Mouse (Mus musculus) C2C12 (cell line): ENCODE data around the gene Lpin2.

ENCODE experiments used
- CTCF ChIP-seq: IDR thresholded peaks from one replicate; pipeline ENCODE4 v1.5.1; 2011; ENCODE audit not compliant: control insufficient read depth, insufficient read depth, insufficient read length
- MYOD1 ChIP-seq: IDR thresholded peaks from one replicate; pipeline ENCODE4 v1.6.1; 2011; ENCODE audit warnings: low read depth; ENCODE audit not compliant: control insufficient read depth, insufficient read length
- USF1 ChIP-seq: IDR thresholded peaks from one replicate; pipeline ENCODE4 v1.6.1; 2011; ENCODE audit warnings: low read depth, mild to moderate bottlenecking, control low read depth, moderate library complexity

DNA sequence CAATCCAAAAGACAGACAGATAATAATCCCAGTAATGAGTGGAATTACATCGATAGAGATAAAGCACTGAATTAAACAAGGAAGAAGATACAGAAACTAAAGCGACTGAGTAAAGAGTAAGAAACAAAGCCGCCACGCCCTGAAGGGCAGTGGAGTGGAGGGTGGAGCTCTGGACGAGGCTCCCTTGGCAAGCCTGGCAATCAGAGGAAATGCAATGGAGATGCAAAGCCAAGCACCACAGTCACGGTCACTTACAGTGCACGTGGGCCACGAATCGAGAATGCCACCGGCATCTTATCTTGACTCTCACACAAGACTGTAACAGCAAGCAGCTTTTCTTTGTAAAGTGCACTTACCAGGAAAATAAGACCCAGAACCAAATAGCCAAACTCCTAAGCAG, 94.4 kb downstream of the Lpin2 start:
- TF ChIP-seq USF1 (no peak), MYOD1 (no peak), CTCF (no peak)
